Mouse (Mus musculus) urinary bladder, postnatal 10 days (tissue): ENCODE data around the gene Esp8.
"Not testable (repeated sequence)": the region's sequence is repeated elsewhere in the genome, so short reads cannot be mapped to it uniquely, and the experiment has no call there.

ENCODE experiments used
- DNase-seq: peaks from one replicate; pipeline ENCODE4 v3.0.0; 2022; ENCODE audit warnings: low spot score

Gene Esp8

DNA sequence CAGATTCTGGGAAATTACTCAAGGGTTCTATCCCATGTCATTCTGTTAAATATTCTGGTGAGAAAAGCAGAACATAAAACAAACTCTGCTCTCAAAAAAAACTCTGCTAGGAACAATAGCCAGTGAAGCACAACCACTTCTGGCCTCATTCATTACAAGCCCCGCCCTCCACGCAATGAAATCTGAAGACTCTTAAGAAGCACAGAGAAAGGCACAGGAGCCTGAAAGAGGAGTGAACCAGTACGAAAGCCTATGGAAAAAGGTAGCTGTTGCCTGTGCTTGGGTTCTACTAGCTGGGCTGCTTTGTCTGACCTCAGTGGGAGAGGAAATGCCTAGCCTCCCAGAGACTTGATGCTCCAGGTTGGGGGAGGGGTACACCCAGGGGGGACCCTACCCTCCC is at the start of gene Esp8:
TSS of gene Esp8 (plus strand) at position 205 of the 400 bp plus-strand sequence.
- DNase-seq: no peak

DNA sequence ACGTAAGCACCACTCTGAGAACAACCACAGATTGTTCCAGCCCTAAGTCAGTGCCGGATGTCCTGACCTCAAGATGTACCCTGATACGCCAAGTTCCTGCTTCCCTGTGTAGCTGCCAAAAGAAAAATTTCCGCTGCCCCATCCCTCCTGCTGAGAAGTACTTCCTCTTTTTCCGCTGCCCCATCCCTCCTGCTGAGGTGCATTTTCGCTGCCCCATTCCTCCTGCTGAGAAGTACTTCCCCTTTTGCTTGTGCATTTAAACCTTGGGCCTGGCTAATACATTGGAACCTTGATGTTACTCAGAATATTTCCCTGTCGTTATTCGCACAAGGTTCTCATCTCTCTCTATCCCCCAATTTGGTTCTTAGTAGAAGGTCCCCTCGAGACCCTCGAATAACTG is 36.3 kb upstream of the Esp8 start:
- DNase-seq: not testable (repeated sequence)

DNA sequence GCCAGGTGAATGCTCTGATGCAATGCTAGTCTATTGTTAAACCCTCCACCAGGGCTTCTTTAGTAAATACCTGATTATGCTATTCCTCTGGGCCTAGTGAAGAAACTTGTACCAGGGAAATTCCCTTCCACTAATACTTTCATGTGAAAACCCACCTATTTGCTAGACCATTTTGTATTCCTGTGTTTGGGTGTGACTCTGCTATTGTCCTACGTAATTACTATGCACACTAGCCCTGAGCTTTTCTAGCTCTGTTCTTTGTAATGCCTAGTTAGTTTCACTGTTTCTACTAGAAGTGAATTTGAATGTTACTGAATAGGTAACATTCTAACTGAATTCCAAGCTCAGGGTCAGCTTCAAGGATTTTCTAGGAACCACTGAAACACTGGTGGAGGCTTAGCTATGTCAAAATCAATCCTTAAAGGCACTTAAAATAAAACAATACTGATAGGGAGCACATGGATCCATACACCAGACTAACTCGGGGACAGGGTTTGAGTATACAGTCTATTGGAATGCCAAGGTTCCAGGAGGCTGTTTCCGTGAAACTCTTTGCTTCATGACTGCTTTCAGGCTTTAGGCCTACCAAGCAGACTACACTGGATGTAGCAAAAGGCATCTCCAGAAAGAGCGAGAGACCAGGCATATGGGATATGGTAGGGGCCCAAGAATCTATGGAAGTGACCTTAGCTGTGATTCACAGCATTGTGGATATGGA is 24.2 kb upstream of the Esp8 start:
- DNase-seq: not testable (repeated sequence)

DNA sequence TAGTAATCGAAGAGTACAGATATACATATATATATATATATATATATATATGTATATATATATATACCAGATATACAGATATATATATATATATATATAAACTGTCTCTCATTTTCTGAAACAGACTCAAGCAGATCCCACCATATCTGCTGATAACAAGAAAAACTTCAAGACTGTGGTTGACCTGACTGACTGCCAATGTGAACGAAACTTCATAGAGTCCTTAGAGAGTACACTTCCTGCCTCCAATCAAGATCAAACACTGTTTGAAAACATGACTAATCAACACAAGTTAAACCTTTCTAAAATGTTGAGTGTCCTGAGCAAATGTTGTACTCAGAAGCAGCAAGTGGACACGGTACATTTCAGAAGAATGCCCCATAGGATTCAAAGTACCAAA is 10.0 kb downstream of the Esp8 start:
- DNase-seq: no peak

DNA sequence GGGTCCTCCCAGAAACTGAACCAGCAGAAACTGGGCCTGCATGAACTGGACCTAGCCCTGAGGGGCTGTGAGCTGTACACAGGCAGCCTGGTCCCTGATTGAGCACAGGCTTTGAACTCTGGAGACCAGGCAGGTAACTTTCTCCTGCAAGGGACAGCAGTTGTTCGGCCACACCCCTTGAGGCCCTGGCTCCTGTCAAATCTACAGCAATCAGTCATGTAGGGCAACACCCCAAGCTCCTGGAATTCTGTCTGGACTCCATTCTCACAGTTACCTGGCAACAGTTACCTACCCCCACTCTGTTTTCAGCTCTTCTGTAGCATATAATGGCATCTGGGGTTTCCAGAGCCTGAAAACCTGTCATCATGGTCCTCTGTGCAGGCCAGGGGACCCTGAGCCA is 11.3 kb downstream of the Esp8 start:
- no peak for DNase-seq

DNA sequence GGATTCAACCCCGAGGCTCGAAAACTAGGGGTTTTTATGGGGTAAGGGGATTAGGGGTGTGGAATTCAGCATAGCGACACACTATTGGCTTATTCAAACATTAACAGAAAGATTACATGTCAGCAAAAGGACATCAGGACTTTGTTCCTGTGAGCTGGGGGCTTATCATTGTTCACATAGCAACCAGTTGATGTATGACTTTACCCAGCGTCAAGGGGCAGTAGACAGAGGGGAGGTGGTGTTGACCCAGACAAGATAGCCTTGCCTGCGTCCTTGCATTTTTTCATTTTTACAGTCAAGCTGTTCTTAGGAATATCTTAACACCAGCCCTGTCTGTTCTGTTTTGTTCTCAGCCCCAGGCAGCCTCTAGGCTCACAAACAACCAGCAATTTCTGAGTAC is 27.2 kb downstream of the Esp8 start:
- DNase-seq: not testable (repeated sequence)

DNA sequence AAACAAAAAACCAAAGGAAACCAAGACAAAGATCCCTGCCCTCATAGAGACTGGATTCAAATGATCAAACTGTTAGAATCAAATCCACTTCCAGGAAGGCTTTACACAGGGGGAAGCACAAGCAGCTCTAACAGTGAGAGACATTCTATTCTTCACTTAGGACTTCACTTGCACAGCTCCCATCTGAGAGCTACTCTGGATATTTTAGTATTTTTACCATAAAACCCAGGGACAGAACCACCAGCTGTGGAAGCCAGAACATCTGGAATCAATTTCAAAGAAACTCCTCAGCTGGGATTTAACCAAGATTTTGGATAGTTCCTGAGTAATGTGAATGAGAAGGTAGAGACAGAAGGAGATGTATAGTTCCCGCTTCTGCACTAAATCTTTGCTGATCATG is 33.6 kb downstream of the Esp8 start:
- no peak for DNase-seq

DNA sequence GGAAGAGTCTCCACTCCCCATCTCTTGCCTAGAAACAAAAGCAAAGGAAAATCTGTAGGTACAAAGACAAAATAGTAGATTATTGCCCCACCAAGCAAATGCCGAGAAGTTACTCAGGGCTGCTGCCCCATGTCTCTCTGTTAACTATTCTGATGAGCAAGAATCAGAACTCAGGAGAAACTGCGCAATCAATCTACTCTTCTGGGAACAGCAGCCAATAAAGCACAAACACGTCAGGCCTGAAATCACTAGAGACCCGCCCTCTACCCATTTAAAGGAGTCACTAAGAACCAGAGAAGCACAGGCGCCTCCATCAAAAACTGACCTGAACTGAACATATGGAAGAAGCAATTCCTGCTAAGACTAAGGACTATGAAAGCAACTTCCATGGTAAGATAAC is 41.4 kb downstream of the Esp8 start, which contains the start of gene Esp6:
TSS of gene Esp6 (plus strand) at position 301 of the 400 bp plus-strand sequence.
- DNase-seq: no peak
